Comparison of ENCODE assay signal across 1 mouse cellular context in genomic region chr11:69411073-69411535, GRCm38 (mm10).
TF ChIP-seq lines count a peak whose summit lies in the region.

No protein-coding gene starts in this region.

TF ChIP-seq in MEL, 35 proteins besides CTCF, POLR2A, EP300 and RAD21 (continued from another document):
- TF ChIP-seq MEF2A (IDR thresholded peaks at IDR 0.05; ENCODE audit: extremely low read depth, insufficient replicate concordance, low read depth, low read length, poor library complexity, severe bottlenecking) = no peak
- TF ChIP-seq MAZ (IDR thresholded peaks at IDR 0.05; ENCODE audit: low read depth, low read length) = peak; percentile 95
- TF ChIP-seq MXI1 (IDR thresholded peaks at IDR 0.05; ENCODE audit: low read depth, low read length) = peak; percentile 23
